Mouse (Mus musculus) kidney, embryonic 15.5 days (tissue): ENCODE measurements around the gene Tspan17. TPM values are rescaled to one million over a fixed set of nuclear protein-coding genes. Genes with fewer than 3 reads are reported as not detected.

Source experiments
- ATAC-seq: fragments of 200-750 bp; cut with Nextera tagmentation; replicated peaks from 2 replicates; pipeline ENCODE4 v1.8.0; 2017; ENCODE audit warnings: moderate TSS enrichment; ENCODE audit not compliant: low FRiP score
- H3K27ac ChIP-seq: fragments of 300-500 bp; sonication (generic); 2 replicates; pipeline ENCODE4 v1.5.1; 2015; ENCODE audit warnings: mild to moderate bottlenecking, inconsistent platforms
- H3K27me3 ChIP-seq: fragments of 300-500 bp; sonication (generic); 2 replicates; pipeline ENCODE4 v1.6.1; 2015; ENCODE audit warnings: inconsistent platforms
- H3K36me3 ChIP-seq: fragments of 300-500 bp; sonication (generic); 2 replicates; pipeline ENCODE4 v1.6.1; 2015; ENCODE audit warnings: inconsistent platforms
- H3K4me1 ChIP-seq: fragments of 300-500 bp; sonication (generic); 2 replicates; pipeline ENCODE4 v1.6.1; 2015; ENCODE audit warnings: inconsistent platforms
- H3K4me2 ChIP-seq: fragments of 300-500 bp; sonication (generic); 2 replicates; pipeline ENCODE4 v1.6.1; 2015; ENCODE audit warnings: moderate library complexity, mild to moderate bottlenecking, inconsistent platforms
- H3K4me3 ChIP-seq: fragments of 300-500 bp; sonication (generic); replicated peaks from 2 replicates; pipeline ENCODE4 v1.5.1; 2015; ENCODE audit warnings: mild to moderate bottlenecking, inconsistent platforms
- H3K9ac ChIP-seq: fragments of 300-500 bp; sonication (generic); 2 replicates; pipeline ENCODE4 v1.6.1; 2015; ENCODE audit warnings: mild to moderate bottlenecking, inconsistent platforms
- H3K9me3 ChIP-seq: fragments of 300-500 bp; sonication (generic); replicated peaks from 2 replicates; pipeline ENCODE4 v1.6.1; 2016; ENCODE audit warnings: inconsistent platforms
- WGBS: fragments of 180-500 bp; shearing (Covaris S2); methylation state at CpG from one replicate; pipeline ENCODE4 v1.1.7; 2015; ENCODE audit warnings: mixed read lengths; 5-methylcytosine and 5-hydroxymethylcytosine counted together
- polyA plus RNA-seq: library from polyadenylated mRNA; unstranded; fragments of >200 nt; fragmentation: Nextera tagmentation; extraction: Ambion mirVana; gene quantifications from 2 replicates; pipeline ENCODE4 v1.2.1, GENCODE M21; 2015

Tspan17 gene
- 11.4 and 13.4 TPM in 2 replicates for polyA plus RNA-seq

- Histone ChIP-seq H3K4me3 (peak within 1 kb of the TSS; percentile 59), H3K9ac (peak within 1 kb of the TSS; percentile 42), H3K27me3 (peaks cover 30% of the 10 kb centered on the region), H3K36me3 (no peaks in the 10 kb centered on the region), H3K4me2 (peak within 1 kb of the TSS; percentile 94), H3K27ac (peak within 1 kb of the TSS; percentile 37; the same call in 1 of the 2 replicates), H3K4me1 (peaks cover 23% of the 10 kb centered on the region), H3K9me3 (no peaks in the 10 kb centered on the region)
- peak; percentile 89 for ATAC-seq
- WGBS, result 1% methylated on average over 44 of the region's 49 CpGs
Observed at GRCm38 (mm10) chr13:54788740-54789560, at the start of gene Tspan17. Gene Tspan17, plus strand, starts transcription at chr13:54789377.

- peaks cover 14% of the 10 kb centered on the region for H3K4me1 ChIP-seq
- H3K4me3 ChIP-seq, result no peak overlapping the region
- peaks cover 54% of the 10 kb centered on the region for H3K27me3 ChIP-seq
- no peak overlapping the region for H3K9ac ChIP-seq
- H3K36me3 ChIP-seq, result no peaks in the 10 kb centered on the region
- H3K4me2 ChIP-seq, result no peak overlapping the region
- no peak for ATAC-seq
- no peak overlapping the region for H3K27ac ChIP-seq
- 38% methylated on average over 6 of the region's 6 CpGs for WGBS
- no peaks in the 10 kb centered on the region for H3K9me3 ChIP-seq
Observed at GRCm38 (mm10) chr13:54746110-54746509, 43.1 kb upstream of the Tspan17 start.

DNA sequence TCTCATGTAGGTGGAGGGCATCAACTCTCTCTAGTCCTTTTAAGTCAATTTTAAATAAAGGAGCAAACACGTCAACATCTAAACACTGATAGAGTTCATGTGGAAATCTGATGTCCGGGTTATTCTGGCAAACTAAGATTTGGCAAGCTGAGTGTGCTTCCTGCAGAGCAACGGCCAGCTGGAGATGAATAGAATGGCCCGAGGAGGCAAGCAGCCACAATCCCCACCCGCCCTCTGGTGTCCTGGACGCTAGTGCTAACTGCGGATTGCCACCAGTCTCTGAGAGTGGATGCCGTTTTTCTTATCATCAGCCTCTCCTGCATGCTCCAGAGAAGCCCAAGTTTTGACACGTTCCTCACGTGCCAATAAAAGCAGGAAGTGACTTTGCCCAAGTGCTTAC lies 42.3 kb upstream of the Tspan17 start:
- 50% methylated on average over 10 of the region's 10 CpGs for WGBS

DNA sequence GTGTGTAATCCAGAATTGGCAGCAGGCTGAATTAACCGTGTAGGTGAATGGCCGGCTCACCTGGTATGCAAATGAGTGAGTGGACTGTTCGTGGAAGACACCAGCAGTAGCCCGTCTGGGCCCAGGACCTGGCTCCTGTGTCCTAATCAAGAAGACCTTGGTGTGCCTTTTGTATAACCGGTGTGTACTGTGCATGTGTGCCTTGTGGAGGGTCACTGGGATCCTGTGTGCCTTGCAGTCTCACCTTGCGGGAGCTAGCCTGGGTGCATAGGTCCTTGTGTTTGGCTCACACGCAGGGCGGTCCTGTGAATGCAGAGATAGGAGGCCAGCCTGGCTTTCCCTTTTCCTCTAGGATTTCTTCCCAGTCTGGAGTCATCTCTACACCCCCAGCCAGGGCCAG lies 41.0 kb upstream of the Tspan17 start:
- no peak overlapping the region for H3K27ac ChIP-seq
- H3K36me3 ChIP-seq, result no peaks in the 10 kb centered on the region
- no peak overlapping the region for H3K4me3 ChIP-seq
- peaks cover 14% of the 10 kb centered on the region for H3K4me1 ChIP-seq
- ATAC-seq, result no peak
- peaks cover 57% of the 10 kb centered on the region for H3K27me3 ChIP-seq
- 89% methylated on average over 8 of the region's 8 CpGs for WGBS
- H3K9ac ChIP-seq, result no peak overlapping the region
- H3K4me2 ChIP-seq, result no peak overlapping the region
- no peaks in the 10 kb centered on the region for H3K9me3 ChIP-seq

More for the DNA sequence above, 42.3 kb upstream of the Tspan17 start:
- H3K4me2 ChIP-seq, result no peak overlapping the region
- H3K4me1 ChIP-seq, result peaks cover 14% of the 10 kb centered on the region
- H3K36me3 ChIP-seq, result no peaks in the 10 kb centered on the region
- no peaks in the 10 kb centered on the region for H3K9me3 ChIP-seq
- H3K4me3 ChIP-seq, result no peak overlapping the region
- no peak for ATAC-seq
- H3K27ac ChIP-seq, result no peak overlapping the region
- H3K9ac ChIP-seq, result no peak overlapping the region
- peaks cover 54% of the 10 kb centered on the region for H3K27me3 ChIP-seq

- H3K27me3 ChIP-seq, result peaks cover 62% of the 10 kb centered on the region
- H3K27ac ChIP-seq, result no peak overlapping the region
- no peaks in the 10 kb centered on the region for H3K36me3 ChIP-seq
- H3K9ac ChIP-seq, result no peak overlapping the region
- H3K9me3 ChIP-seq, result no peaks in the 10 kb centered on the region
- peak overlapping the region; percentile 62 for H3K4me3 ChIP-seq
- WGBS, result 52% methylated on average over 10 of the region's 10 CpGs
- peak overlapping the region; percentile 94 for H3K4me2 ChIP-seq
- peaks cover 14% of the 10 kb centered on the region for H3K4me1 ChIP-seq
- ATAC-seq, result no peak
Observed at GRCm38 (mm10) chr13:54748721-54749060, 40.5 kb upstream of the Tspan17 start.

DNA sequence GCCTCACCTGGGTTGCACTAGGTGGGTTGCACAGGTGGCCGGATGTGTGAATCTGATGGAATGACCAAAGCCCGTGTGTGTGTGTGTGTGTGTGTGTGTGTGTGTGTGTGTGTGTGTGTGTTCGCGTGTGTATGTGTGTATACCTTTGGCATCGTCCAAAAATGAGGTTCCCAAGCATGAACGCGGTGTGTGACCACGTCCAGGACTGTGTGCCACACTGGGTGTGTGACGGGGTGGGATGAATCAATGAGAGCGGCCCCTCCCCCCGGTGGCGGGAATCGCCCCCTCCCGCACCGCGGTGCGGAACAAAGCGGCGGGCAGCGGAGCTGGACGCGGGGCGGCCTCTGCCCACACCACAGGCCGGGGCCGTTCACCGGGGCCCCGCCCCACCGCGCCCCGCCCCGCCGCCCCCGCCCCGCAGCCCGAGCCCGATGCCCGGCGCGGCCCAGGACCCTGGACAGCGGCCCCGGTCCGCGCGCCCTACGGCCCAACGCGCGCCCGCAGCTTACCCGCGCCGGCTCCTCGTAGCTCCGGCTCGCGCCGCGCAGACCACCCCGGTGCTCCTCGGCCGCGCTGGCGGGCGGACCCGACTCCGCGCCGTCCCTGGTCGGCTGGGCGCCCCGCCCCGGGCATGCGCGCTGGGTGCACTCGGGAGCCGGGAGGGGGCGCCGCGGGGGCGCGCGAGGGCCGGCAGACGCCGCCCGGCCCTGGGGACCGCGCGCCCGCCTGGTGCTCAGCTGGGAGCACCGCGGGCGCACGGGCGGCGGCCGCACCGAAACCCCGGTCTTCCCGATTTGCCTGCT lies 39.9 kb upstream of the Tspan17 start:
- Histone ChIP-seq H3K36me3 (no peaks in the 10 kb centered on the region), H3K4me1 (peaks cover 14% of the 10 kb centered on the region), H3K9me3 (no peaks in the 10 kb centered on the region), H3K9ac (no peak overlapping the region), H3K4me2 (peak overlapping the region; percentile 94), H3K27ac (no peak overlapping the region), H3K4me3 (peak overlapping the region; percentile 62), H3K27me3 (peaks cover 68% of the 10 kb centered on the region)
- WGBS, result 2% methylated on average over 51 of the region's 100 CpGs
- peak; percentile 83 for ATAC-seq

DNA sequence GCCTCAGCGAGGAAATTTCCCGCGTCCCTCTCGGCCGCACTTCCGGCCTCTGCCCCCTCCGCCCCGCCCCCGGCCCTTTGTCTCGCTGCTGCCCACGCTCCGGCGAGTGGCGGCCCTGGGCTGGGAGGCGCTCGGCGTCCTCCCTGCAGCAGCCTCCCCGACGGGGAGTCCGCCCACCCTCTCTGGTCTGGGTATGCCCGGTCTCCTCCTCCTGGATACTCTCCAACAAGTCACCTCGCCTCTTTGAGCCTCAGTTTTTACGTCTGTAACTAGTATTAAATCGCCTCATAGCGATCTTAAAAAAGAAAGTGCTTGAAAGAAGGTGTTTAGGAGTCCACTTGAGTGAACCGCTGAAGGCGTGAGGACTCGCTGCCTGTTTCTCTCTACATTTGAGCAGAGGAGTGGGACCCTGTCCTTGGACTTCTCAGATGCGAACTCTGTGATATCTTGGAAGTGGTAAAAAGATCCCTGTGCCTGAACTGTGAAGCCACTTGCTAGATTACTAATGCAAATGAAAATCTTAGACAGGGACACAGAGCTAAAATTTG lies 39.2 kb upstream of the Tspan17 start, which contains the start of gene Gprin1:
TSS of gene Gprin1 (minus strand) at position 11 of the 548 bp plus-strand sequence.
- Histone ChIP-seq H3K4me1 (peaks cover 14% of the 10 kb centered on the region), H3K27me3 (peaks cover 73% of the 10 kb centered on the region), H3K27ac (no peak within 1 kb of the TSS), H3K9ac (no peak within 1 kb of the TSS), H3K9me3 (no peaks in the 10 kb centered on the region), H3K4me2 (peak within 1 kb of the TSS; percentile 94), H3K4me3 (peak within 1 kb of the TSS; percentile 62), H3K36me3 (no peaks in the 10 kb centered on the region)
- WGBS, result 2% methylated on average over 29 of the region's 29 CpGs
- ATAC-seq, result peak; percentile 47; the same call in 1 of the 2 replicates

GRCm38 (mm10) chr13:54750699-54751098 lies 38.5 kb upstream of the Tspan17 start:
- peaks cover 77% of the 10 kb centered on the region for H3K27me3 ChIP-seq
- no peak overlapping the region for H3K27ac ChIP-seq
- H3K9me3 ChIP-seq, result no peaks in the 10 kb centered on the region
- WGBS, result 5% methylated on average over 8 of the region's 8 CpGs
- no peak overlapping the region for H3K9ac ChIP-seq
- ATAC-seq, result no peak
- H3K4me2 ChIP-seq, result no peak overlapping the region
- no peaks in the 10 kb centered on the region for H3K36me3 ChIP-seq
- H3K4me3 ChIP-seq, result no peak overlapping the region
- H3K4me1 ChIP-seq, result peaks cover 14% of the 10 kb centered on the region

DNA sequence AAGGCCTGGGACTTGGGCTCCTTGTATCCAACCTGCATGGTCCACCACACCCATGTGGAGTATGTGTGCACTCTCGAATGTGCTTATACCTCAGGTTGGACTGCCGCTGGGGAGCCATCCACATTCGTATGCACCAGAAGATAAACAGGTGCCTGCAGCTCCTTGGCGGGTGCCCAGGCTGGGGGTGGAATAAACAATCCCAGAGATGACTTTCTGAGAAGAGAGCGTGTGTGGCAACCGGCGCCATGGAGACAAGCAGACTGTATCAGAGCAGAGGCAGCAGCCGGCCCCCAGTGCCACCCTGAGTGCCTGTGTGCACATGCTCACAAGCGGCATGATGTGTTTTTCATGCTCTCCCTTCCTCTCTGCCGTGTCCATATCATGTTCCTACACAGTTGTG lies 36.5 kb upstream of the Tspan17 start:
- Histone ChIP-seq H3K27ac (no peak overlapping the region), H3K27me3 (peaks cover 75% of the 10 kb centered on the region), H3K4me2 (no peak overlapping the region), H3K9ac (no peak overlapping the region), H3K36me3 (no peaks in the 10 kb centered on the region), H3K9me3 (no peaks in the 10 kb centered on the region), H3K4me1 (peaks cover 16% of the 10 kb centered on the region), H3K4me3 (no peak overlapping the region)
- ATAC-seq, result no peak
- WGBS, result 72% methylated on average over 10 of the region's 10 CpGs

DNA sequence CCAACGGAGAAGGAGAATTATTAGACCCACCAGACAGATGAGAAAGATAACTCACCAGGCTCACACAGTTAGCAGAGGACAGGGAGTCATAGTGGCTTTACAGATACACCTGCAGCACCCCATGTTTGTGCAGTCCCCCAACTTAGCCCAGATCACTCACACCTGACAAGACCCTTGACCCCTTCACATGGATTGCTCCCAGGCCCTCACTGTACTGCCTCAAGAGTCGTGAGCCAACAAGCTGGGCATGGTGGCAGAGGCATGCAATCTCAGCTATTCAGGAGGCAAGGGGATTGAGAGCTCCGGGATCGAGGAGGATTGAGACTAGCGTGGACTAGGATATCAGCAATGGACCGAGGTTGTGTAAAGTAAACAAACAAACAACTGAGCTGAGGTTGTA lies 35.4 kb upstream of the Tspan17 start:
- H3K4me1 ChIP-seq, result peaks cover 27% of the 10 kb centered on the region
- H3K27me3 ChIP-seq, result peaks cover 68% of the 10 kb centered on the region
- no peak overlapping the region for H3K9ac ChIP-seq
- no peaks in the 10 kb centered on the region for H3K9me3 ChIP-seq
- H3K27ac ChIP-seq, result no peak overlapping the region
- H3K4me3 ChIP-seq, result no peak overlapping the region
- no peak for ATAC-seq
- WGBS, result 66% methylated on average over 6 of the region's 6 CpGs
- no peak overlapping the region for H3K4me2 ChIP-seq
- H3K36me3 ChIP-seq, result no peaks in the 10 kb centered on the region

GRCm38 (mm10) chr13:54754169-54755080 lies 34.8 kb upstream of the Tspan17 start:
- no peak for ATAC-seq
- no peak overlapping the region for H3K4me3 ChIP-seq
- 41% methylated on average over 12 of the region's 12 CpGs for WGBS

More at GRCm38 (mm10) chr13:54754169-54755080, 34.8 kb upstream of the Tspan17 start:
- H3K4me2 ChIP-seq, result no peak overlapping the region
- peaks cover 69% of the 10 kb centered on the region for H3K27me3 ChIP-seq
- peaks cover 27% of the 10 kb centered on the region for H3K4me1 ChIP-seq
- H3K27ac ChIP-seq, result no peak overlapping the region
- H3K9me3 ChIP-seq, result no peaks in the 10 kb centered on the region
- no peaks in the 10 kb centered on the region for H3K36me3 ChIP-seq
- no peak overlapping the region for H3K9ac ChIP-seq
